Mouse (Mus musculus): ENCODE results near the gene Cyp26b1. TPM values are rescaled to one million over a fixed set of nuclear protein-coding genes. Genes with fewer than 3 reads are reported as not detected.
A peak's percentile ranks its signal among the peaks of the same experiment; 100 is the strongest.

Cyp26b1 gene
- total and polyA plus RNA-seq, 2 experiments from 2014 or later, result 0.46 TPM; not detected in 1

DNA sequence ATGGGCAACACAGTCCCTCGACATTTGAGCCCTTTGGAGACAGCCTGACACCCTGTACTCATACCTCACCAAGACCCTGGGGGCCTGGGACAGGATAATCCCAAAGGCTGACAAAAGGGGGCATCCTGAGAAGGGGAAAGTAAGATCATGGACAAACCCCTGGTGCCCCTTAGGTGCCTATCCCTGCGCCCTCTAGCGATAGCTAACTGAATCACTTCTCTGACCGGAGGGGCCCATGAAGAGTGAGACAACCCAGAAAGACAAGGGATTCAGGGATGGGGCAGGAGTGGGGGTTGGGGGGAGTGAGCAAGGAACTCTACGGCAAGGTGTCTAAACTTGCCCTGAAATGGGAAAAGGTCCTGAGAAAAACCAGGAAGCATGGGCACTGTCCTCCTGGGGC is 14.8 kb downstream of the Cyp26b1 start:
- TF ChIP-seq CTCF (IDR thresholded peaks at IDR 0.05; ENCODE audit: low read depth) (peak; percentile 68), EP300 (IDR thresholded peaks at IDR 0.05; ENCODE audit: low read depth) (no peak)
- H3K9ac ChIP-seq (replicated peaks; ENCODE audit: low read depth, low read length), result no peak overlapping the region
- no peaks in the 10 kb centered on the region for H3K9me3 ChIP-seq (replicated peaks; ENCODE audit: control insufficient read depth, low read length)
- no peak overlapping the region for H3K4me3 ChIP-seq (ENCODE audit: low read depth, low read length)
- H3K4me1 ChIP-seq (ENCODE audit: control insufficient read depth, insufficient read depth), result peaks cover 13% of the 10 kb centered on the region; the same call in 1 of the 2 replicates
- H3K36me3 ChIP-seq (replicated peaks; ENCODE audit: control insufficient read depth, insufficient read depth, low read length), result no peaks in the 10 kb centered on the region
- DNase-seq (ENCODE audit: low spot score) (no peak), ATAC-seq (ENCODE audit: insufficient read depth, low read depth) (no peak)
- WGBS, result 7% methylated on average over 5 of the region's 5 CpGs
- H3K4me2 ChIP-seq (ENCODE audit: low read depth, low read length), result no peak overlapping the region
- peaks cover 79% of the 10 kb centered on the region for H3K27me3 ChIP-seq (ENCODE audit: control insufficient read depth, insufficient read depth, low read length)
- no peak overlapping the region for H3K27ac ChIP-seq (ENCODE audit: low read depth)

DNA sequence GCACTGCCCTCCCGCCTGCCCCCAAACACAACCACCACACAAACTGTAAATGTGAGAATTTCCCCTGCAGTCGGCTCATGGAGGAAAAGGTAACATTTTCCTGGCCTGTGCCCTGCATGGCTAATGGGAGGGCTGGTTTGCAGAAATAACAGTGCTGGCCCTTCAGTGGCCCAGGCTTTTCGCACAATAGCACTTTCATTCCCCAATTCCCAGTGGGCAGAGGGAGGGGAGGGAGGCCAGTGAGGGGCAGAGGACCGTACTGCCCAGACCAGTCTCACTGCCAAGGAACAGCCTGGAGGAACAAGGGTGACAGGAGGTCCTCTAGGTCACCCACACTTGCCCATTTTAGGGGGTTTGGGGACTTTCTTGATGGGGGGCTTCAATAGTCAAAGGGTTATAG is 15.8 kb downstream of the Cyp26b1 start:
- WGBS, result 67% methylated on average over 4 of the region's 4 CpGs
- no peak overlapping the region for H3K9ac ChIP-seq (replicated peaks; ENCODE audit: low read depth, low read length)
- H3K9me3 ChIP-seq (replicated peaks; ENCODE audit: control insufficient read depth, low read length), result no peaks in the 10 kb centered on the region
- H3K27ac ChIP-seq (ENCODE audit: low read depth), result no peak overlapping the region
- H3K4me2 ChIP-seq (ENCODE audit: low read depth, low read length), result no peak overlapping the region
- peaks cover 4% of the 10 kb centered on the region; the same call in 1 of the 2 replicates for H3K4me1 ChIP-seq (ENCODE audit: control insufficient read depth, insufficient read depth)
- H3K4me3 ChIP-seq (ENCODE audit: low read depth, low read length), result no peak overlapping the region
- peaks cover 75% of the 10 kb centered on the region for H3K27me3 ChIP-seq (ENCODE audit: control insufficient read depth, insufficient read depth, low read length)
- no peaks in the 10 kb centered on the region for H3K36me3 ChIP-seq (replicated peaks; ENCODE audit: control insufficient read depth, insufficient read depth, low read length)
- TF ChIP-seq EP300 (IDR thresholded peaks at IDR 0.05; ENCODE audit: low read depth) (no peak), CTCF (IDR thresholded peaks at IDR 0.05; ENCODE audit: low read depth) (no peak)
- ATAC-seq (ENCODE audit: insufficient read depth, low read depth) (no peak), DNase-seq (ENCODE audit: low spot score) (no peak)

DNA sequence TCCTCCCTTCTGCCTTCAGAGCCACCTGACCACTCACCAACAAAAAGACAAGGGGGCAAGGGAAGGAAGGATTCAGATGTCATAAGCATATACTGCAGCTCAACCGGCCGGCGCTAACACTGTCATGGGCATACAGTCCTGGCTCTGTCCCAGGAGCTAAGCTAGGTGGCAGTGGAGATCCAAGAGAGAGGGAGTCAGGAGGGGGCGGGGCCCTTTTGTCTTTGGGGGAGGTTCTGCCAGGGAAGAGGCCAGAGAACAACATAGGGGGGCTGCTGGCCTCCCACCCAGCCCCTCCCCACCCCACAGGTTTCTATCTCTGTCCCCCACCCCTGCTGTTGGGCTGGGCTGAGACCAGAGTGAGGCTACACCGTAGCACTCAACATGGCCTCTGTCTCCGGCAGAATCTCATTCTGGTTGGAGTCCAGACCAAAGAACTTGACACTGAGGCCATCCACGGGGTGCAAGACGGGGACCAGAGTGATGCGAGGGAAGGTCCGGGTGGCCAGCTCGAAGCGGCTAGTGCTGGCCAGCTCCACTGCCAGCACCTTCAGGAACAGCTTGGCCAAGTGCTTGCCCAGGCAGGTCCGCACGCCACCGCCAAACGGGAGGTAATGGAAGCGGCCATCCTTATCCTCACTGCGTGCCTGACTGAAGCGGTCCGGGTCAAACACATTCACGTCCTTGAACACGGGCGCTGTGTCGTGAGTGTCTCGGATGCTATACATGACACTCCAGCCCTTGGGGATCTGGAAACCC is 19.6 kb downstream of the Cyp26b1 start:
- H3K27ac ChIP-seq (ENCODE audit: low read depth), result no peak overlapping the region
- no peak overlapping the region for H3K4me3 ChIP-seq (ENCODE audit: low read depth, low read length)

GRCm38 (mm10) chr6:84570039-84570438 is 23.7 kb downstream of the Cyp26b1 start:
- no peak for TF ChIP-seq EP300 (IDR thresholded peaks at IDR 0.05; ENCODE audit: low read depth)
- TF ChIP-seq CTCF (IDR thresholded peaks at IDR 0.05; ENCODE audit: low read depth), result no peak
- Histone ChIP-seq H3K4me2 (ENCODE audit: low read depth, low read length) (no peak overlapping the region), H3K27me3 (ENCODE audit: control insufficient read depth, insufficient read depth, low read length) (peaks cover 14% of the 10 kb centered on the region), H3K4me1 (ENCODE audit: control insufficient read depth, insufficient read depth) (no peaks in the 10 kb centered on the region), H3K36me3 (replicated peaks; ENCODE audit: control insufficient read depth, insufficient read depth, low read length) (no peaks in the 10 kb centered on the region), H3K9ac (replicated peaks; ENCODE audit: low read depth, low read length) (no peak overlapping the region), H3K4me3 (ENCODE audit: low read depth, low read length) (no peak overlapping the region), H3K9me3 (replicated peaks; ENCODE audit: control insufficient read depth, low read length) (no peaks in the 10 kb centered on the region), H3K27ac (ENCODE audit: low read depth) (no peak overlapping the region)
- WGBS, result 28% methylated on average over 3 of the region's 3 CpGs
- ATAC-seq (ENCODE audit: insufficient read depth, low read depth) (no peak), DNase-seq (ENCODE audit: low spot score) (no peak)

More for the DNA sequence above, 19.6 kb downstream of the Cyp26b1 start:
- TF ChIP-seq EP300 (IDR thresholded peaks at IDR 0.05; ENCODE audit: low read depth), result no peak
- TF ChIP-seq CTCF (IDR thresholded peaks at IDR 0.05; ENCODE audit: low read depth), result peak; percentile 57
- peak overlapping the region; percentile 55 for H3K4me2 ChIP-seq (ENCODE audit: low read depth, low read length)
- no peaks in the 10 kb centered on the region for H3K9me3 ChIP-seq (replicated peaks; ENCODE audit: control insufficient read depth, low read length)
- H3K4me1 ChIP-seq (ENCODE audit: control insufficient read depth, insufficient read depth), result no peaks in the 10 kb centered on the region
- no peak overlapping the region for H3K9ac ChIP-seq (replicated peaks; ENCODE audit: low read depth, low read length)
- WGBS, result 30% methylated on average over 25 of the region's 25 CpGs
- ATAC-seq (ENCODE audit: insufficient read depth, low read depth), result peak; percentile 77
- peaks cover 49% of the 10 kb centered on the region for H3K27me3 ChIP-seq (ENCODE audit: control insufficient read depth, insufficient read depth, low read length)
- DNase-seq (ENCODE audit: low spot score), result no peak
- no peaks in the 10 kb centered on the region for H3K36me3 ChIP-seq (replicated peaks; ENCODE audit: control insufficient read depth, insufficient read depth, low read length)

- H3K9me3 ChIP-seq (replicated peaks; ENCODE audit: control insufficient read depth, low read length), result no peaks in the 10 kb centered on the region
- H3K27me3 ChIP-seq (ENCODE audit: control insufficient read depth, insufficient read depth, low read length), result peaks cover 10% of the 10 kb centered on the region; the same call in 1 of the 2 replicates
- H3K4me1 ChIP-seq (ENCODE audit: control insufficient read depth, insufficient read depth), result no peaks in the 10 kb centered on the region
- DNase-seq (ENCODE audit: low spot score), result no peak
- TF ChIP-seq EP300 (IDR thresholded peaks at IDR 0.05; ENCODE audit: low read depth), result no peak
- TF ChIP-seq CTCF (IDR thresholded peaks at IDR 0.05; ENCODE audit: low read depth), result no peak
- no peak overlapping the region for H3K4me3 ChIP-seq (ENCODE audit: low read depth, low read length)
- H3K9ac ChIP-seq (replicated peaks; ENCODE audit: low read depth, low read length), result no peak overlapping the region
- H3K36me3 ChIP-seq (replicated peaks; ENCODE audit: control insufficient read depth, insufficient read depth, low read length), result no peaks in the 10 kb centered on the region
- H3K27ac ChIP-seq (ENCODE audit: low read depth), result no peak overlapping the region
- no peak for ATAC-seq (ENCODE audit: insufficient read depth, low read depth)
- H3K4me2 ChIP-seq (ENCODE audit: low read depth, low read length), result no peak overlapping the region
These were observed 24.1 kb downstream of the Cyp26b1 start for GRCm38 (mm10) chr6:84569590-84569989.

DNA sequence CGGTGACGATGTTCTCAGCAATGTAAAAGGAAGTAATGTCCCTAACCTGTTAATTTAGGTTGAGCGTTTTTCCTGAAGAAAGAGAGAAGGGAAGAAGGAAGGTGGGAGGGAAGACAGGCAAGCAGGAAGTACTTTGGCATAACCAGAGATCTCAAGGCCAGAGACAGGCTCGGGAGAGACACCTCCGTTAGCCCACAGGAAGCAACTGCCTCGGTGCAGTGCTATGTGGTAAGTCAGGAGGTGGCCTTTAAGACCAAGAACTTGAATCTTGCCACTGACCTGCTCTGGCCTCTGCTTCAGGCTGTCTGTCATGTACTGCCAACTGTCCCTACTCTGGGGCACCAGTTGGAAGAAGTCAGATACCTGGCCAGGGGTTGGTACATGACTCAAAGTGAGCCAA is 24.8 kb downstream of the Cyp26b1 start:
- Histone ChIP-seq H3K4me1 (ENCODE audit: control insufficient read depth, insufficient read depth) (no peaks in the 10 kb centered on the region), H3K4me2 (ENCODE audit: low read depth, low read length) (no peak overlapping the region), H3K4me3 (ENCODE audit: low read depth, low read length) (no peak overlapping the region), H3K27ac (ENCODE audit: low read depth) (no peak overlapping the region), H3K9ac (replicated peaks; ENCODE audit: low read depth, low read length) (no peak overlapping the region), H3K27me3 (ENCODE audit: control insufficient read depth, insufficient read depth, low read length) (0 out of 2 replicates have a peak, but pooled peaks cover 6% of the 10 kb centered on the region), H3K9me3 (replicated peaks; ENCODE audit: control insufficient read depth, low read length) (no peaks in the 10 kb centered on the region), H3K36me3 (replicated peaks; ENCODE audit: control insufficient read depth, insufficient read depth, low read length) (no peaks in the 10 kb centered on the region)
- ATAC-seq (ENCODE audit: insufficient read depth, low read depth), result no peak
- TF ChIP-seq EP300 (IDR thresholded peaks at IDR 0.05; ENCODE audit: low read depth) (no peak), CTCF (IDR thresholded peaks at IDR 0.05; ENCODE audit: low read depth) (no peak)
- 77% methylated on average over 6 of the region's 6 CpGs for WGBS
- DNase-seq (ENCODE audit: low spot score), result no peak

Measured in heart, postnatal 0 days (tissue).